Mouse (Mus musculus): ENCODE results near the gene Dazap1.
A peak's percentile ranks its signal among the peaks of the same experiment; 100 is the strongest.
"Not testable (repeated sequence)": the region's sequence is repeated elsewhere in the genome, so short reads cannot be mapped to it uniquely, and the experiment has no call there.

Dazap1 gene

DNA sequence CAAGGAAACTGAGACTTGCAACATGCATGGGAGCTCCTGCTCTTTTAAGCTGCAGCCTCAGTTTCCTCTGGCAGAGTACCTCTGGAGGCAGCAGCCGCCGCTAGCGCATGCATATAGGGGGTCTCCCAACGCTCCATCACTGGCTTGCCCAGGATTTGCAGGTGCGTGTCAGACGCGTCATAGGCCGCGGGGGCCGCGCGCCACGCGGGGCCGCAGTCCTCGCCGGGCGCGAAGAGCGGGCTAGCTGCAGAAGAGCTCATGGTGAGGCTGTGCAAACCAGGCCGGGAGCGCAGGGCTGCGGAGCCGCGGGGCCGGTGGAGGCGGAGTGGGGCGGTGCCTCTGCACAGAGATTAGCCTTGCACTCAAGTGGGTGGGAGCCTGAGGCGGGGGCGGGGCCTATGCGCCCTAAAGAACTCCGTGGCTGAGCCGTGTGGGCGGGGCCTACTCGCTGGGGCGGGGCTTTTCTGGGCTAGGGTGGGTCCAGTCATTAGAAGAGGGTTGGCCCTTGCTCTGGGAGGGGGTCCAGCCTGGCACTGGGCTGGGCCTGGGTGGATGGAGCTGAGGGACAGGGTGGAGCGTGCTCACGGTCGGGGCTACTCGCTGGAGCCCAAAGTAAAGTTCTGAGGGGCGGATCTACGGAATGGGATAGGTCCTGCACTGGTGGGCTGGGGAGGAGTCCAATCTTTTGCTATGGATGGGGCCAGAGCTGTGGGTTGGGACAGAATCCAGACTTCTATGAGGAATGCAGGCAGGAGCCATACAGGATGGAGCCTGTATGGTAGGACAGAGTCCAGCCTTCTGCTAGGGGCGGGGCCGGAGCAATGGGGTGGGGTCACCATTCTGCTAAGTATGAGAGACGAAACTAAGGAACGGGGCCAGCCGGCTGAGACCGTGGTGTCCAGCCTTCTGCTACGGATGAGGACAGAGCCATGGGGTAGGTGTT lies at the start of gene Dazap1, which contains the start of gene Gamt:
TSS of gene Dazap1 (plus strand) at position 845 of the 943 bp plus-strand sequence.
TSS of gene Gamt (minus strand) at position 371 of the 943 bp plus-strand sequence.
- DNase-seq (ENCODE audit: low spot score in 2 of 2) = peak; percentile 87 to 92

DNA sequence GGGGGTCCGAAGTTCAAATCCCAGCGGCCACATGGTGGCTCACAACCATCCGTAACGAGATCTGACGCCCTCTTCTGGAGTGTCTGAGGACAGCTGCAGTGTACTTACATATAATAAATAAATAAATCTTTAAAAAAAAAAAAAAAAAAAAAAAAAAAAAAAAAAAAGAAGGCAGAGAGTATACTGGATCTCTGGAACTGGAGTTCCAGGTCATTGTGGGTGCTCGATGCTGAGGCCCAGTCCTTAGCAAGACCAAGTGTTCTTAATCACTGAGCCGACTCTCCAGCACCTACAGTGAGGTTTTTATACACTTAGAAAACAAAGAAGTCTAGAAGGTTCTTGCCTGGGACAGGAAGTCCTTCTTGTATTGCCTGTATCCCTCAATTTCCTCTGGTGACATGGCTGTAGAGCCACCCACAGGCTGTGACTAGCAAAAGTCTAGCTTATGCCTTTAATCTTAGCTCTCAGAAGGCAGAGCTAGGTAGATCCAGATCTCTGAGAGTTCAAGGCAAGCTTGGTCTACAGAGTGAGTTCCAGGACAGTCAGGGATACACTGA lies 49.7 kb upstream of the Dazap1 start:
- DNase-seq (ENCODE audit: low spot score in 2 of 2) = not testable (repeated sequence)

GRCm38 (mm10) chr10:80215048-80215772 lies 46.1 kb upstream of the Dazap1 start:
- no peak for DNase-seq (ENCODE audit: low spot score in 2 of 2)

DNA sequence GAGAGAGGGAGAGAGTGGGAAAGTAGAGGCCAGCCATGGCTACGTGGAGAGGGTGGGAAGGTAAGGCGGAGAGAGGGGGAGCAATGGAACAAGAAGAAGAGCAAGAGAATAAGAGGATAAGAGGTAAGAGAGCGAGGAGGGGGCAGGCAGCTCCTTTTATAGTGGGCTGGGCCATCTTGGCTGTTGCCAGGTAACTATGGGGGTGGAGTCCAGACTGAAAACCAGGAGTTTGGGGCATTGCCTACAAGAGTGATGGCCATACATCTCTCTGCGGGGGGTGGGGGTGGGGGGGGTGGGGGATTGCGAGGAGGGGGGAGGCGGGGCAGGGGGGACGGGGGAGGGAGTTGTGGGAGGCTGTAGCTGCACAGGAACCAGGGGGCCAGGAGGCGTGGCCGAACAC lies 40.6 kb upstream of the Dazap1 start:
- DNase-seq (ENCODE audit: low spot score in 2 of 2) = no peak

GRCm38 (mm10) chr10:80223137-80223536 lies 38.1 kb upstream of the Dazap1 start:
- not testable (repeated sequence) for DNase-seq (ENCODE audit: low spot score in 2 of 2)

DNA sequence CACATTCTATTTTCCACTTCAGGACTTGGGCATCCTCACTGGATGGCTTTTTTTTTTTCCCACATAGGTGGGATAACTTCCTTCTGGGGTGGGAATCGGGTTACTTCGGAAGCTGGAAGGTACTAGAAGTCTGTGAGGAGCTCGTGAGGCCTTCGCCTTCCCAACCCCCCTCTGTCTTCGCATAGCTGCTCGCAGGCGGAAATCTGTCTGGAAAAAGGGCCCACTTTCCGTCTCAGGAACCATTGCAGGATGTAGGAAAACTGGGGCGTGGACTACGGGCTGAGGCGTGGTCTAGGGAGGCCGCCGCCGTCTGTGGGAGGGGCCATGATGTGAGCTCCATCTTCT lies 35.2 kb upstream of the Dazap1 start:
- no peak for DNase-seq (ENCODE audit: low spot score in 2 of 2)

- peak; percentile 98 for DNase-seq (ENCODE audit: low spot score in 2 of 2)
Measured at GRCm38 (mm10) chr10:80226416-80227165, 34.7 kb upstream of the Dazap1 start, which contains the start of gene Mum1. Mum1 (plus strand) TSS chr10:80226434.

- DNase-seq (ENCODE audit: low spot score in 2 of 2) = no peak
Measured at GRCm38 (mm10) chr10:80227166-80227539, 34.1 kb upstream of the Dazap1 start.

GRCm38 (mm10) chr10:80227877-80228775 lies 33.2 kb upstream of the Dazap1 start:
- no peak for DNase-seq (ENCODE audit: low spot score in 2 of 2)

DNA sequence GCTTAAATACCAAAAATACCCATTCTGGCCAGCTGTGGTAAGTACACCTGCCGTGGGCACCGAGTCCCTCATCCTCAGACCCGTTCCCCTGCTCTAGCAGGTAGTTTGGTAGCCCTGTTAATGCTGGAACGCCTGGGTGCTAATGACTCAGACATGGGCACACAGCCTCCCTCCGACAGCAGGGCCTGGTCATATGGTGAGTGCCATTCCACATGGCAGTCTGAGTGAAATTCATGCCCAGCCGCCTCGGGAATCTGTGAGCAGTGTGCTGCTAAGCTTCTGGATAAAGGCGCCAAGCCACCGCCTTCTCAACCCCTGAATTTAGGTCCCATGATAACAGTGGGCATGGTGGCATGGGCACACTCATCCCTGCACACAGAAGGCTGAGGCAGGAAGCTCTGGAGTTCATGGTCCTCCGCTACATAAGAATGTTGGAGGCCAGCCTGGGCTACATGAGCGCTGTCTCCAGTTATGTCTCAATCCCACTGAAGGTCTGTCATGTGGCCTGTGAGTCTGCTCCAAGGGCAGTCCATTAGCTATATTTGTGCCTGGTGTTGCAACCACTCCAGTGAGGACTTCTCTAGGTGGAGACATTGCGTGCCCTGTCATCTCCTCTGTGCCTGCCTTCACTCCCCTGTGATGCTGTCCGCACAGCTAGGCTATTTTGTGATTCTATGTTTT lies 25.0 kb upstream of the Dazap1 start:
- DNase-seq (ENCODE audit: low spot score in 2 of 2) = no peak

- no peak for DNase-seq (ENCODE audit: low spot score in 2 of 2)
Measured at GRCm38 (mm10) chr10:80237020-80237419, 24.3 kb upstream of the Dazap1 start.

- no peak for DNase-seq (ENCODE audit: low spot score in 2 of 2)
Measured at GRCm38 (mm10) chr10:80238306-80238705, 23.0 kb upstream of the Dazap1 start.

DNA sequence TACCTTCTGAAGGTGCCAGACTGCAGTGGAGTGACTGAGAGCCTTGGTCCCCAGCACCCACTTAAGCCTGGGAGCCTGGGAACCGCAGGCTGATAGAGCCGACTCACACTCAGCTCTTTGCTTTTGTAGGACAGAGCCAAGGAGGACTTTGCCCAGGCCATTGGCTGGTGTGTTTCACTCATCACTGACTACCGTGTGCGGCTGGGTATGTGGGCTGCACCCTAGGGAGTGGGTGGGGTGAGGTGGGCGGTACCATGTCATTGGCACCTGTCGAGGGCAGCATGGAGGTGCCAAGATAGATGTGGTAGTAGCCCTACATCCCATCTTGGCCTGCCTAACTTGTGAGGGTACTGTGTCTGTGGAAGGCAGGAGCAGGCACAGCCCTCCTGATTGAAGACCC lies 21.5 kb upstream of the Dazap1 start:
- no peak for DNase-seq (ENCODE audit: low spot score in 2 of 2)

DNA sequence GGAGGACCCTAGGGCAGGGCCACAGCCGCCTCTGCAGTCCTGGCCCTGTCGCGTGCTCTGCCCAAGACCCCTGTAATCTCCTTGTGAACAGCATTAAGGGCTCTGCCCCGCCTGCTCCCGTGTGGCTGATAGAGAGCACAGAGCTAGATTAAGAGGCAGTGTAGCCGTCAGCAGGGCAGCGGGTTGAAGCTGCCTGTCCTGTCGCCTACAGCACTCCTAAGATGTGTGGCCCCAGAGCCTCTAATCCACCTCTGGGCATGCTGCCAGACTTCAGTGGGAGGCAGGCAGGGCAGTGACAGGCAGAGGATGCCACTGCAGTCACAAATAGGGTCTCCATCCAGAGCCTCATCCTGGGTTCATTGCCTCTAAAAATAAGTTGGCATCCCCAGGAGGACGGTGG lies 19.2 kb upstream of the Dazap1 start:
- DNase-seq (ENCODE audit: low spot score in 2 of 2) = no peak

- no peak for DNase-seq (ENCODE audit: low spot score in 2 of 2)
Measured at GRCm38 (mm10) chr10:80242607-80243006, 18.7 kb upstream of the Dazap1 start.

- DNase-seq (ENCODE audit: low spot score in 2 of 2) = no peak
Measured at GRCm38 (mm10) chr10:80244791-80245399, 16.4 kb upstream of the Dazap1 start.

- DNase-seq (ENCODE audit: low spot score in 2 of 2) = peak in 1 of 2 experiments; percentile 73
Measured at GRCm38 (mm10) chr10:80245600-80245999, 15.7 kb upstream of the Dazap1 start.

GRCm38 (mm10) chr10:80247849-80248248 lies 13.4 kb upstream of the Dazap1 start:
- no peak for DNase-seq (ENCODE audit: low spot score in 2 of 2)

DNA sequence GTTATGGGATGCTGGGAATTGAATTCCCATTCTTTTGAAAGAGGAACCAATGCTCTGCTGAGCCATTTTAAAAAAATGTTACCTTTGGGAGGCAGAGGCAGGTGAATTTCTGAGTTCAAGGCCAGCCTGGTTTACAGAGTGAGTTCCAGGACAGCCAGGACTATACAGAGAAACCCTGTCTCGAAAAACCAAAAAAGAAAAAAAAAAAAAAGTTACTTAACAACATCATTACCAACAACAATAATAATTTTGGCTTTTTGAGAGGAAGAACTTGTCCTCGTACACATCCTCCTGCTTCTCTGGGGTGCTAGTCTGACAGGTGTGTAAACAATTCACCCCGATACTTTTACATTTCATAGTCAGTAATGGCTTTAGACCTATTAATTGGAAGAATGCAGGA lies 12.8 kb upstream of the Dazap1 start:
- not testable (repeated sequence) for DNase-seq (ENCODE audit: low spot score in 2 of 2)

Data from frontal cortex, postnatal 10 days (tissue).